Mouse (Mus musculus) cerebellum, adult 2 months (tissue): ENCODE results near the gene Srp54a.
"Not testable (repeated sequence)": the region's sequence is repeated elsewhere in the genome, so short reads cannot be mapped to it uniquely, and the experiment has no call there.

ENCODE experiments used
- CTCF ChIP-seq: fragments of 200-500 bp; IDR thresholded peaks from 2 replicates; pipeline ENCODE4 v1.5.1; 2011; ENCODE audit warnings: low read depth, mild to moderate bottlenecking, control low read depth, low read length, moderate library complexity, borderline replicate concordance; ENCODE audit not compliant: insufficient read depth
- POLR2A ChIP-seq: fragments of 200-500 bp; IDR thresholded peaks from 2 replicates; pipeline ENCODE4 v1.6.1; 2011; ENCODE audit warnings: low read length, control low read depth, borderline replicate concordance; ENCODE audit not compliant: insufficient read depth

DNA sequence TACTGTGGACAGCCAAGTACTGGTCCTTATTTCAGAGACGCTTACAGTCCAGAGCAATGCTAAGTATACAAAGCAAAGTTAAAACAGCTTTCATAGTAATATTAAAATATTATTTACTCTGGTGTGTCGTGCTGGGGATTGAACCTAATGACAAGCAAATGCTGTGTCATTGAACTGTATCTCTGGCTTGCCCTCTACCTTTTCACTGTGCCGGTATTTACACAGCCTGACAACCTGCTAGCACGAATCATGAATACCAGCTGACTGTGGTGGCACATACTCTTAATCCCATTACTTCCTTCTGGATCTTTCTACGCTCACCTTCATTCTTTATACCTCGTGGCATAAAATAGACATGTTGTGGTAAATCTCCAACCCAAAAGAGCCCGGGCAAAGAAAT is 12.1 kb downstream of the Srp54a start:
- TF ChIP-seq CTCF, POLR2A: not testable (repeated sequence)
